In the genomic region with DNA sequence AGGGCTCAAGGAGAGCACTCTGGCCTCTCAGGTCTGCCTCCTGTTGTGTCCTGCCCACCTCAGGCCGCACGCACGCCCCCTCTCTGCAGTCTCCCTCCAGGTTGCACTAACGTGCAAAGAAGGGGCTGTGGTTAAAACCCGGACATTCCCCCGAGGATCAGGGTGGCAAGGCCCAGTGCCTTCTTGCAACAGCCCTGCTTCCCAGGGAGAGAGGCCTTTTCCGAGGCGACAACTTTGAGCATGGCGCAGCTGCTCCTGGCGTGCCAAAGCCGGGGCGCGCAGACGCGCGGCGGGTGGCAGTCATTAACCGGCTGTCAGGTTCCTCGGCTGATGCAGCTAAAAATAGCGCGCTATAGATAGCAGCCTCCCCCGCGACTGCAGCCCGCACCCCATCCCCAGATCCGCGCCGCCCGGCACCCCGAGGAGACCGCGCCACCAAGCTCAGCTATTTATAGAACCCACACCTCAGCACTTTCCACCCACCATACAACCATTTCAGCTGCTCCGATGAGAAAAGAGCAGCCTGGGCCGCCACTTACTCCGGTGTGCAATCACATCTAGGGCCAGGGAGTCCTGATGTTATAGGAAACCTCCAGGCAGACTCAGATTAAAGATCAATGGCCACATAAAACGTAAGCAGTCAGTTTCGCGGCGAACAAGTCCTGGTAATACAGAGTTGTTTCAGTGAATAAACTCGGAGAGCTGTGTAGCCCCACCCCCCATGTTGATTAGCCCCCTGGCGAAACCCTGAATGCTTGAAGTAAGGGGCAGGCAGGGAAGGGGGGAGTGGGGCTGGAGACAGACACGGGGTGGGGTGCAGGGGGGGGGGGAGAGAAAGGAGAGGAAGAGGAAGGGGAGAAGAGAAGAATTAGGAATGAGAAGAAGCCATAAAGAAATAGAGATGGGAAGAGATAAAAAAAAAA, we compare ENCODE assay signal across 7 mouse cellular contexts. TPM values are rescaled to one million over a fixed set of nuclear protein-coding genes. Genes with fewer than 3 reads are reported as not detected.
DNase-seq lines count a peak whose midpoint lies in the region; ATAC-seq lines count a peak whose summit lies in the region.

No protein-coding gene starts in this region.

- WGBS in hindbrain, embryonic 10.5 days = under 1% methylated on average over 41 of the region's 41 CpGs
- WGBS in midbrain, embryonic 13.5 days = under 1% methylated on average over 41 of the region's 41 CpGs
- WGBS in stomach, embryonic 16.5 days = 2% methylated on average over 41 of the region's 41 CpGs

- H3K4me3 ChIP-seq in hindbrain, embryonic 10.5 days = peak overlapping the region; percentile 51
- H3K4me3 ChIP-seq in midbrain, embryonic 13.5 days (replicated peaks) = peak overlapping the region; percentile 45
- H3K4me3 ChIP-seq in stomach, embryonic 16.5 days (replicated peaks; ENCODE audit: low read length) = peak overlapping the region; percentile 48

- peaks cover 15% of the 10 kb centered on the region for H3K27me3 ChIP-seq in hindbrain, embryonic 10.5 days (ENCODE audit: insufficient read depth, poor library complexity, severe bottlenecking)
- no peaks in the 10 kb centered on the region for H3K27me3 ChIP-seq in midbrain, embryonic 13.5 days
- no peaks in the 10 kb centered on the region for H3K27me3 ChIP-seq in stomach, embryonic 16.5 days (ENCODE audit: control insufficient read depth, insufficient read depth, low read length)

- peak; percentile 81 for ATAC-seq in midbrain, embryonic 13.5 days
- peak; percentile 29; the same call in 1 of the 2 replicates for ATAC-seq in stomach, embryonic 16.5 days (ENCODE audit: insufficient read depth, low FRiP score)

- H3K36me3 ChIP-seq in hindbrain, embryonic 10.5 days = no peaks in the 10 kb centered on the region
- H3K36me3 ChIP-seq in midbrain, embryonic 13.5 days = no peaks in the 10 kb centered on the region
- no peaks in the 10 kb centered on the region for H3K36me3 ChIP-seq in stomach, embryonic 16.5 days (ENCODE audit: control insufficient read depth, insufficient read depth, low read length)

- H3K9me3 ChIP-seq in hindbrain, embryonic 10.5 days = 0 out of 2 replicates have a peak, but pooled peaks cover 2% of the 10 kb centered on the region
- peaks cover 4% of the 10 kb centered on the region for H3K9me3 ChIP-seq in midbrain, embryonic 13.5 days
- H3K9me3 ChIP-seq in stomach, embryonic 16.5 days (replicated peaks; ENCODE audit: control insufficient read depth, low read length) = no peaks in the 10 kb centered on the region

- peak overlapping the region; percentile 59 for H3K9ac ChIP-seq in midbrain, embryonic 13.5 days (replicated peaks)
- peak overlapping the region; percentile 70 for H3K9ac ChIP-seq in stomach, embryonic 16.5 days (ENCODE audit: low read length)

- peak; percentile 44 for DNase-seq in MN1 (ENCODE audit: low spot score)
- peak; percentile 61 for DNase-seq in cerebellum, adult 9-11 months
- DNase-seq in frontal cortex, postnatal 14 days (ENCODE audit: low spot score in 2 of 2) = peak; percentile 76 to 84
- DNase-seq in hindbrain, embryonic 10.5 days (ENCODE audit: low spot score) = peak; percentile 50
- peak; percentile 90 to 93 for DNase-seq in left cerebral cortex, adult 9 months (ENCODE audit: low spot score in 2 of 2)

- peak overlapping the region; percentile 72 for H3K27ac ChIP-seq in hindbrain, embryonic 10.5 days
- H3K27ac ChIP-seq in midbrain, embryonic 13.5 days = peak overlapping the region; percentile 83
- H3K27ac ChIP-seq in stomach, embryonic 16.5 days (ENCODE audit: low read length) = peak overlapping the region; percentile 78

- H3K4me2 ChIP-seq in midbrain, embryonic 13.5 days (replicated peaks) = peak overlapping the region; percentile 74
- peak overlapping the region; percentile 63 for H3K4me2 ChIP-seq in stomach, embryonic 16.5 days (ENCODE audit: low read depth, low read length)

- H3K4me1 ChIP-seq in hindbrain, embryonic 10.5 days (replicated peaks) = peaks cover 37% of the 10 kb centered on the region
- peaks cover 24% of the 10 kb centered on the region for H3K4me1 ChIP-seq in midbrain, embryonic 13.5 days (replicated peaks)
- H3K4me1 ChIP-seq in stomach, embryonic 16.5 days (ENCODE audit: control insufficient read depth, insufficient read depth, low read length) = peaks cover 32% of the 10 kb centered on the region

RNA-seq across cellular contexts. Expression of a gene that starts 50.9 kb away (rescaled TPM):
- polyA plus RNA-seq in hindbrain, embryonic 10.5 days (2016; fragmentation: Nextera tagmentation; extraction: Ambion mirVana) = 7.4 and 9.3 TPM in 2 replicates
- 8.0 and 8.3 TPM in 2 replicates for polyA plus RNA-seq in midbrain, embryonic 13.5 days (2015; fragmentation: Nextera tagmentation; extraction: Ambion mirVana)
- 11.2 and 11.5 TPM in 2 replicates for polyA plus RNA-seq in stomach, embryonic 16.5 days (2015; fragmentation: Nextera tagmentation; extraction: Ambion mirVana)

RNA-seq across cellular contexts. Expression of a gene that starts 52.3 kb away (rescaled TPM):
- polyA plus RNA-seq in hindbrain, embryonic 10.5 days (2016; fragmentation: Nextera tagmentation; extraction: Ambion mirVana) = 1.3 and 1.7 TPM in 2 replicates
- 1.8 and 2.0 TPM in 2 replicates for polyA plus RNA-seq in midbrain, embryonic 13.5 days (2015; fragmentation: Nextera tagmentation; extraction: Ambion mirVana)
- 7.2 and 8.0 TPM in 2 replicates for polyA plus RNA-seq in stomach, embryonic 16.5 days (2015; fragmentation: Nextera tagmentation; extraction: Ambion mirVana)

Comparison
In these comparisons a context has a peak if more than half of its experiments do, and no peak if none do; other contexts are left out.
1. Peak in every context shown above with its lines: DNase-seq, ATAC-seq, H3K4me3 ChIP-seq and H3K27ac ChIP-seq.